Mouse (Mus musculus): Measurements from ENCODE around the gene Olfr414.

GRCm38 (mm10) chr1:174434121-174434520, 10.3 kb downstream of the Olfr414 start:
- no peak for TF ChIP-seq CTCF (IDR thresholded peaks at IDR 0.05; ENCODE audit: control insufficient read depth, insufficient read depth, low read length)
- no peak for TF ChIP-seq POLR2A (IDR thresholded peaks at IDR 0.05; ENCODE audit: borderline replicate concordance, control insufficient read depth, low read depth, low read length)
